Mouse (Mus musculus) frontal cortex, postnatal 10 days (tissue): ENCODE data around the gene Rmdn3.

ENCODE experiments used
- DNase-seq, 2 experiments: peaks; one replicate each; pipeline ENCODE4 v3.0.0; 2022; ENCODE audit warnings: low spot score in 2 of 2, mixed read lengths in 1 of 2

Rmdn3 gene

DNA sequence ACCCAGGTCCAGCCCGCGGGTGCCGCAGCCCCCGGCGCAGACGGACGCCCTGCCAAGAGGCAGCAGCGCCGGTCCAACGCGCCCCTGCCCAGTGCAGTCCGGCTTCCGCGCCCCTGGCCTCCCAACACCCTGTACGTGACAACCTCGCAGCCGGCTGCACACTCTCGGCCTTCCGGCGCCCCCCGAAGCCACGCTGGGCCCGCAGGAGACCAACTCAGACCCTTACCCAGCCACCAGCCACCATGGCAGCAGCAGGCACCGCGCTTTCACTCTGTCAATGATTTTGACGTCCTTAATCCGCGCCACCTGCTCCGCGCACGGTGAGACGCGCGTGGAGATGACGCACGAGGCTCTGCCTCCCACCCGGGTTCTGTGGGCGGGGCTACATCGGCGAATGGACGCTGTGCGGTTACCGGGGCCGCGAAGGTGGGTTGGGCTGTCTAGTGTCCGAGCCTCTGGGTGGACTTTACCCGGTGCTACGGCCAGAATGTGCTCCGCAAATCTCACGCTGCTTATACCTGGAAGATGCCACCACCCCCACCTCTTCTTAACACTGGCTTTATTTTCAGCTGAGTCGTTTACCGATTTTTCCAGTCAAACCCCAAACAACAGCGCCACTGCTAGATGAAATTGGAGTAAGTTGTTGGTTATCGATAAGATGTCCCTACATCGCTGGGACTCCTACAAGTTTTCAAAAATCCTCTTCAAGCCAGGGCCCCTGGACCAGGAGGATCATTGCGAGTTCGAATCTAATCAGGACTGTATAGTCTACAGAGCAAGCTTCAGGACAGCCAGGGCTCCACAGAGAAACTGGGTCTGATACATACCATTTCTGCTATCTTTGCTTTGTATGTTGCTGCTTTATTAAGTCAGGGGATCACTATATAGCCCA, at the start of gene Rmdn3:
TSS of gene Rmdn3 (minus strand) at position 354 of the 892 bp plus-strand sequence.
- peak; percentile 92 to 96 for DNase-seq

GRCm38 (mm10) chr2:119203871-119204460, 47.1 kb upstream of the Rmdn3 start:
- no peak for DNase-seq

DNA sequence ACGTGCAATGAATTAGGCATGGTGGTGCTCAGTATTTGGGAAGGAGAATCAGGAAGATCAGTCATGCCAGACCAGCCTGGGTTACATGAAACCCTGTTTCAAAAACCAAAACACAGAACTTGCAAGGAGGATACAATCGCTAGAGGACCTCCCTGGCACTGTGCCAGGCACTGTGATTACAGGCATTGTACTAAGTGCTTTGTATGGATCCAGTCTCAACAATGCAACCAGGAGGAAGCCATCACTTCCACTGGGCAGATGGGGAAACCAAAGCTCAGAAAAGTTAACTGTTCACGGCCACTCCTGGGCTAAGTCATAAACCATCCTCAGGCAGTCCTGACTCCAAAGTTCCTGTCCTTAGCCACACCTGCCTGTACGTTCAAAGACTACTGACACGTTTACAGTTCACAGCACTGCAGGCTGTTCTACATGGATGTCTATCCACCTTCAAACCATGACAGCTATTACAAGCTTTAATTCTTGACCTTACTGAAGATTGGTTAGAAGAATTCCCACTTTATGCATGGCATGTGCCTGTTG, 46.1 kb upstream of the Rmdn3 start:
- DNase-seq: no peak

DNA sequence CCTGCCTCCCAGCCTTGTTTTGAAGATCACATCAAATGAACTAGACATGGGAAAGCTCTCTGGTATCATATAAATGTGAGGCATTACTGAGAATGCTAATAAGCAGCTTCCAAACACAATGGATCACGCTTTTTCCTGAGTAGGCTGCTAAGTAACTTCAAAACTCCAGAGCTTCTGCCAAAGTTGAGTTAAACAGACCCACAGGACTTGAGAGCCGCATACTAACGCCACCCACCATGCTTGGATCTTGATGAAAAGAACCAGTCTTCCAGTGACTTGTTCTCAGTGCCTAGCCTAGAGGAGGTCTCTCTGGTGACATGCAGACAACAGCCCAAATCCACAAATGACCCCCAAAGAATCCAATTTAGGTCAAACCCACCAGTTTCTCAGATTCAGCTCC, 42.1 kb upstream of the Rmdn3 start:
- DNase-seq: no peak

DNA sequence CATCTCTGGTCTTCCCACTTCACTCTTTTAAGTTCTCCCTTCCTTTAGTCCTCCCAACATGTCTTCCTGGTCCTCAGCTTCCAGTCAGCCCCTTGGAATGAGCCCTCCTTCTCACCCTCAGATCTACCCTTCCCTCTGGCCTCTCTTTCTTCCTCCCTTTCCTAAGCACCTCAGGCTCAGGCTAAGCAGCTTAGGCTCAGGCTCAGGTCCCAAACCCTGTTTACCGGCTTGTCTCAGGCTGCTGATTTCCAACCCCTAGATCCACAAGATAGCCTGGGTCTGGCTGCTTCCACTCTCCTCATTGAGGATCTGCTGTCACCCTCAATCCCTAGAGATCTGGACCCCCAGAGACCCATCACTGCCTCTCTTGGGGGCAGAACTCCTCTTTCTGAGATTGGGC, 41.2 kb upstream of the Rmdn3 start:
- DNase-seq: no peak

DNA sequence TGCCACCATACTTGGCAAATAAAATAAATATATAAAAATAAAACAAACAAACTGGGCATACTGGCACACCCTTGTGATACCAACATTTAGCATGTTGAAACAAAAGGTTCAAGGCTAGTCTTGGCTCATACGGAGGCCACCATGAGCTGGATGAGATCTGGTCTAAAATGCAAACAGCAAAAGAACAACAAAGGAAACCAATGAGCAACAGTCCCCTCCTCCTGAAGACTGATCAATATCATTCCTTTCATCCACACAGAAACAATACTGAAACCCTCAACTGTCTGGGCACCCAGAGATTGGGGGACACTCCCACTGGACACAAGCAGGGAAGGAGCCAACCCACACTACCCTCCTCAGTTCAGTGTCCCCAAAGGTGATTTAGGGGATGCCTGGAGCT, 40.7 kb upstream of the Rmdn3 start:
- no peak for DNase-seq

DNA sequence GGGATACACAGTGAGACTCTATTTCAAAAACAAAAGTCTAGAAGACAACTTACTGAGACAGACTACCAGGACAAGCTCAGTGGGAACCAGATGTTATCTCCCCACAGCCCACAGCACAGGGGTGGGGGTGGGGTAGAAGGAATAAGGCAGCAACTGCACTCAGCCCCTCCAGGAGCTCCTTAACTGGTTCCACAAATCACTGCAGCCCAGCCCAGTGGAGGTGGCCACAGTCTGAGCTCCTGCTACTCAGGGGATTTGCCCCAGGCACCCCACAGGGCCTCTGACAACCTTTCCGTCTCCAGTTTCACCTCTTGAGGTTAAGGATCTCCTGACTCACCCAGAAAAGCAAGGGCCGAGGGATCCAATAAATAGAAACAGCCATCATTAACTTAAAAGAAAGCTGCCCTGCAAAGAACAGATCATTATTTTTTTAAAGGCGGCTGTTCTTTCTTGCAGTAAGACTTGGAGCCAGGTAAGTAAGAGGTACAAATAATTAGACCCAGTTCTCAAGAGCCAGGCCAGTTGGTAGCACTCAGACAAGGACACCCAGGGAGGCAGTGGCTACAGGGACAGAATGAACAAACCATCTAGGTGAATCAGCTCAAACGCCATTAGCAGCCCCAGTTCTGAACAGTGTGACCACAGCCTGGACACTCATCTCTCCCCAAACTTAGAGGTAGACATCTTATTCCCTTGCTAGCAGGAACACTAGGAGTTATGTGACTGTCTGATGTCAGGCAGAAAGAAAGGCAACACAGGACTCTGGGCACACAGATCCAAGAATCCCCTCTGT, 39.7 kb upstream of the Rmdn3 start:
- no peak for DNase-seq

- no peak for DNase-seq
These were observed 37.3 kb upstream of the Rmdn3 start for GRCm38 (mm10) chr2:119194140-119194539.

- no peak for DNase-seq
These were observed 34.1 kb upstream of the Rmdn3 start for GRCm38 (mm10) chr2:119190969-119191368.

DNA sequence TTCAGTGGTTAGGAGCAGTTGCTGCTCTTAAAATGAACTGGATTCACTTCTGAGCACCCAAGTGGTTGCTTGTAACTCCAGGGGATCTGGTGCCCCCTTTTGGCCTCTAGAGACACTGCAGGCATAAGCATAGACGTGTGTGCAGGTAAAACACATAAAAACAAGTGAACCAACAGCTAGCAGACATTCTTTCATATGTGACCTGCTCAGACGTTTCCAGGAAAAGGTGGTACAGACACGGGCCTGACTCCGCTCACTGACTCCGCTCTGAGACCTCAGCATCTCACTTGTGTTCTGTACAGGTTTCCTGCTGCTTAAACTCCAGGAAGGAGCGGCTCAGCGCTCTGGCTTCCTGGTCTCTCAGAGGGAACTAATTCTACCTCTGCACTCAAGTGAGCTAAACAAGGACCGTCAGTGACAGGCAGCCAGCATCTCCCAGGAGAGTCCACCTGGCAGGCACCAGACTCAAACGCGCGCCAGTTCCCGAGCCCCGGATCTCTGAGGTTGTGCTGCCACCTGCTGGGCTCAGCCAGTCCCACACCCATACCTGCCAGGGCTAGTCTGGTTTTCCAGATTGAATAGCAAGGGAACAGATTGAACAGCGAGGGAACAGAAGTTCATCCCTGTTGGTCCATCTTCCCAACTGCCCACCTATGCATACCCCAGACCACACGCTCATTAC, 32.3 kb upstream of the Rmdn3 start:
- DNase-seq: peak; percentile 51 to 76

DNA sequence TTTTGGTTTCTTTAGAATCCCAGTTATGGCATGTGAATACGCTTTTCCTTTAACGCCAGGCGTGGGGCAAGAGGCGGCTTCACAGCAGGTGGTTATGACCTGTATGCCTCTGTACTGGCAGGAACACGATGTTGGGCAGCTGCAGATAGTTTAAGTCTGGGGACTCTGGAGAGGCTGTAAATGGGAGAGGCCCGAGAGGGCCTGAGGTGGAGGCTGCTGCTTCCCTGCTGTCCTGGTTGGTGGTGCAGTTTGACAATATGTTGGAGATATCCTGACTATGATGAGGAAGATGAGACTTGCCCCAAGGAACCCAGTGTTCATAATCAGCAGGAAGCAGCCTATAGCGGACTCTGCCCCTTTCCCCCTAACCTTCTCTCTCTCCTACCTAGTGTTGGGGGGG, 26.1 kb upstream of the Rmdn3 start:
- DNase-seq: no peak

- DNase-seq: no peak
These were observed 20.6 kb upstream of the Rmdn3 start for GRCm38 (mm10) chr2:119177384-119177939.

DNA sequence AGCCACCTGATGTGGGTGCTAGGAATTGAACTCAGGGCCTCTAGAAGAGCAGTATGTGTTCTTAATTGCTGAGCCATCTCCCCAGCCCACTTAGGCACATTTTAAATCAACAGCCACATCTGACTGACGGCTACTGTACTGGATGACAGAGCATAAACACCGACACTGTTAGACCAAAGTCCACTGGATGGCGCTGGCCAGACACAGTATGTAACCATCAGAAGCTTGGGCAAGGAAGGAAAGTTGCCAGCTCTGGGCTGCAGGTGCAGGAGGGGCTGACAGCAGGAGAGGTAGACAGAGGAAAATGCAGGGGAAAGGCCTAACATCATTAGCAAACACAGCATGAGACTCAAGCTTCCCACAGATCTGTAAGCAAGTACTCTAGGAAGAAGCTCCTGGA, 19.9 kb upstream of the Rmdn3 start:
- DNase-seq: no peak

DNA sequence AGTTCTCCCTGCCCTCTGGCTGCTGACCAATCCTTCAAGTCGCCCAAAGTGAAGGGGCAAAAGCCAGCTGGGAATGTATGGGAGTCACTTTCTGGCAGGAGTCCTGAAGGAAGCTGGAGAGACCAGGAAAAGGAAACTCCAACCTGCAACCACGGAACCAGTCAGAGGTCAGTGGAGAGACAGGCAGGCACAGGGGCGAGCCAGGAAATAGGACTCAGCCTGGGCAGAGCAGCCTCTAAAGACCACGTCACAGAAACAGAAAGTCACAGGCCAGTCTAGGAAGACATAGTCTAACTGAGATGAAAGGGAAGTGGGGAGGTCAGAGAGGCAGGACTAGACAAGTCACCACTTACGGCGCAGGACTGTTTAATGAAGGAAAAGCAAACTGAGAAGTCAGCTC, 18.8 kb upstream of the Rmdn3 start:
- no peak for DNase-seq

GRCm38 (mm10) chr2:119174866-119175265, 18.0 kb upstream of the Rmdn3 start:
- DNase-seq: no peak

DNA sequence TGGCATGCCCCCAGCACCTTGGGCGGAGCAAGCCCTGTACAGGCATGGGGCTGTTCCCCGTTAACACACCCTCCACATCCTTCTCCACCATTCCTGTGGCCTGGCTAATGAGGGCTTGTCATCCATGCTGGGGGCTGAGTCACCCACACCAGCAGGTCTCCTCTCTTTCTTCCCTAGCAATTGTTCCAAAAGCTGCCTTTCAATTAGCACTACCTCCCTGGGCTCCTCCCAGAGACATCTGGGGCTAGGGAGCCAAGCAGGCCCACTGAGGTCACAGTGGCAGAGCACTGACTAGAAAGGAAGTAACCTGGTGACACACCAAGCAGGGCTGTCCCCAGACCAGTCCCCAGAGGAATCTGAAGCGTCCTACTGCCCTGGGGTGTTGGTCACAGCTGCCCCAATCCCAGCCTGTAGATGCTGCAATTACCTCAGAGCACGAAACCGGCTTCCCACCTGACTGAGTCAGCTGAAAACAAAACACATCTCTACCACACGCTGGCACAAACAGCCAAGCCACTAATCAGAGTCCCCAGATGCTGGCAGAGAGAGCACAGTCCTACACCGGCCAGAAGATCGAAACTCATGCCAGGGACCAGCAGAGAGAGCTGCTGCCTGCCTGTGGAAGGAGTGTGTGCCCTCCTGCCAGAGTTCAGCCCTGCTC, 17.3 kb upstream of the Rmdn3 start, which contains the start of gene Gm14137:
TSS of gene Gm14137 (plus strand) at position 519 of the 661 bp plus-strand sequence.
- DNase-seq: no peak

GRCm38 (mm10) chr2:119172862-119173576, 16.2 kb upstream of the Rmdn3 start:
- DNase-seq: no peak

- DNase-seq: no peak
These were observed 15.6 kb upstream of the Rmdn3 start for GRCm38 (mm10) chr2:119172446-119172845.

DNA sequence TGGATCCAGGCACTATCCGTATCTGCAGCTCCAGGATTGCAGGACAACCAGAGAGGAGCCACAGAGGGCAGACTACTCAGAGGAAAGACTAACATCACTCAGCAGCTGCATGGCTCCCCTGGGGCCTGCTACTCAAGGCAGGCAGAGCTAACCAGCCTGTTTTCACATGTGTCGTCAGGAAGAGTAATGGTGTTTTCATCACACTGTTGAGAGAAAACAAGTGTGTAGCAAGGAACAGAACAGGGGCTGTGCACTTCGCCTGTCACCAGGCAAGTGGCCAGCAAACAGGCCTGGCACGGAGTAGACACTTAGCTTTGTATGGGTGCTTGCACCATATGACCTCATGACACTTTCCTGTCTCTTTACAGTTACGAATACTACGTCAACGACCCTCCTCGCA, 14.7 kb upstream of the Rmdn3 start:
- DNase-seq: no peak

DNA sequence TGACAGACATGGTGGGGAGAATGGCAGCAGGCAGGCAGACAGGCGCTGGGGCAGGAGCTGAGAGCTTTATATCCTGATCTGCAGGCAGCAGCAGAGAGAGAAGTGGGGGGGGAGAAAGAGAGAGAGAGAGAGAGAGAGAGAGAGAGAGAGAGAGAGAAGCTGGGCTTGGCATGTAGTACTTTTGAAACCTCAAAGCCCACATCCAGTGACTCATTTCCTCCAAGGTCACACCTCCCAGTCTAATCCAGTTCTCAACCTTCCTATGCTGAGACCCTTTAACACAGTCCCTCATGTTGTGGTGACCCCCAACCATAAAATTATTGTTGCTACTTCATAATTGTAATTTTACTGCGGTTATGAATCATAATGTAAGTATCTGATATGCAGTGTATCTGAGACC, 13.4 kb upstream of the Rmdn3 start:
- no peak for DNase-seq
